Mouse (Mus musculus) forebrain, embryonic 11.5 days (tissue): ENCODE results near the gene Prss35. TPM values are rescaled to one million over a fixed set of nuclear protein-coding genes. Genes with fewer than 3 reads are reported as not detected.
A peak's percentile ranks its signal among the peaks of the same experiment; 100 is the strongest.

Source experiments
- ATAC-seq: fragments of 200-750 bp; cut with Nextera tagmentation; replicated peaks from 2 replicates; pipeline ENCODE4 v1.8.0; 2017; ENCODE audit warnings: moderate TSS enrichment; ENCODE audit not compliant: low FRiP score
- DNase-seq: peaks from one replicate; pipeline ENCODE4 v3.0.0-alpha.2; 2017; ENCODE audit warnings: low spot score
- H3K27ac ChIP-seq: fragments of 300-500 bp; sonication (generic); 2 replicates; pipeline ENCODE4 v1.5.1; 2014; ENCODE audit warnings: low read depth, low read length
- H3K27me3 ChIP-seq: fragments of 300-500 bp; sonication (generic); 2 replicates; pipeline ENCODE4 v1.6.1; 2014; ENCODE audit warnings: mild to moderate bottlenecking, low read length, mixed read lengths; ENCODE audit not compliant: control insufficient read depth, insufficient read depth
- H3K36me3 ChIP-seq: fragments of 300-500 bp; sonication (generic); 2 replicates; pipeline ENCODE4 v1.6.1; 2014; ENCODE audit warnings: mild to moderate bottlenecking, low read length, moderate library complexity, mixed read lengths; ENCODE audit not compliant: control insufficient read depth, insufficient read depth
- H3K4me1 ChIP-seq: fragments of 300-500 bp; sonication (generic); replicated peaks from 2 replicates; pipeline ENCODE4 v1.6.1; 2014; ENCODE audit warnings: low read length, mixed read lengths; ENCODE audit not compliant: control insufficient read depth, insufficient read depth
- H3K4me2 ChIP-seq: fragments of 300-500 bp; sonication (generic); 2 replicates; pipeline ENCODE4 v1.6.1; 2014; ENCODE audit warnings: low read depth, mild to moderate bottlenecking, low read length, moderate library complexity, mixed read lengths; ENCODE audit not compliant: severe bottlenecking
- H3K4me3 ChIP-seq: fragments of 300-500 bp; sonication (generic); 2 replicates; pipeline ENCODE4 v1.5.1; 2014; ENCODE audit warnings: low read depth, low read length
- H3K9ac ChIP-seq: fragments of 300-500 bp; sonication (generic); 2 replicates; pipeline ENCODE4 v1.6.1; 2014; ENCODE audit warnings: low read length
- H3K9me3 ChIP-seq: fragments of 300-500 bp; sonication (generic); 2 replicates; pipeline ENCODE4 v1.6.1; 2016; ENCODE audit warnings: low read length, mixed read lengths; ENCODE audit not compliant: control insufficient read depth
- WGBS: fragments of 180-500 bp; shearing (Covaris S2); extraction: QIAGEN DNeasy Blood & Tissue Kit; methylation state at CpG from one replicate; pipeline ENCODE4 v1.1.7; 2014; 5-methylcytosine and 5-hydroxymethylcytosine counted together
- polyA plus RNA-seq: library from polyadenylated mRNA; unstranded; fragments of >200 nt; fragmentation: Nextera tagmentation; extraction: Ambion mirVana; gene quantifications from 2 replicates; pipeline ENCODE4 v1.2.1, GENCODE M21; 2014

Prss35 gene
- polyA plus RNA-seq, result 2.0 and 2.3 TPM in 2 replicates

- peak; percentile 79 for DNase-seq
- Histone ChIP-seq H3K27me3 (no peaks in the 10 kb centered on the region), H3K9ac (peak within 1 kb of the TSS; percentile 39), H3K9me3 (no peaks in the 10 kb centered on the region), H3K4me2 (peak within 1 kb of the TSS; percentile 68), H3K4me3 (peak within 1 kb of the TSS; percentile 27), H3K4me1 (peaks cover 8% of the 10 kb centered on the region; the same call in 1 of the 2 replicates), H3K36me3 (no peaks in the 10 kb centered on the region), H3K27ac (no peak within 1 kb of the TSS)
- ATAC-seq, result peak; percentile 86
- 3% methylated on average over 19 of the region's 19 CpGs for WGBS
Measured at GRCm38 (mm10) chr9:86742959-86743911, at the start of gene Prss35. TSS of gene Prss35 (plus strand) at chr9:86743649.

GRCm38 (mm10) chr9:86693935-86694334 is 49.5 kb upstream of the Prss35 start:
- DNase-seq, result no peak
- H3K4me2 ChIP-seq, result no peak overlapping the region
- WGBS, result 94% methylated on average over 6 of the region's 6 CpGs
- H3K27ac ChIP-seq, result no peak overlapping the region
- H3K4me1 ChIP-seq, result no peaks in the 10 kb centered on the region
- ATAC-seq, result no peak
- H3K4me3 ChIP-seq, result no peak overlapping the region
- H3K9ac ChIP-seq, result no peak overlapping the region
- H3K36me3 ChIP-seq, result no peaks in the 10 kb centered on the region
- H3K27me3 ChIP-seq, result no peaks in the 10 kb centered on the region
- H3K9me3 ChIP-seq, result no peaks in the 10 kb centered on the region

- no peak overlapping the region for H3K4me2 ChIP-seq
- H3K36me3 ChIP-seq, result no peaks in the 10 kb centered on the region
- ATAC-seq (no peak), DNase-seq (no peak)
- no peak overlapping the region for H3K9ac ChIP-seq
- 92% methylated on average over 7 of the region's 7 CpGs for WGBS
- no peaks in the 10 kb centered on the region for H3K4me1 ChIP-seq
- H3K27ac ChIP-seq, result no peak overlapping the region
- H3K4me3 ChIP-seq, result no peak overlapping the region; the same call in 1 of the 2 replicates
- H3K27me3 ChIP-seq, result no peaks in the 10 kb centered on the region
- H3K9me3 ChIP-seq, result no peaks in the 10 kb centered on the region
Measured at GRCm38 (mm10) chr9:86694644-86695043, 48.8 kb upstream of the Prss35 start.

GRCm38 (mm10) chr9:86695199-86695817 is 48.1 kb upstream of the Prss35 start:
- H3K36me3 ChIP-seq, result no peaks in the 10 kb centered on the region
- ATAC-seq (peak; percentile 71), DNase-seq (peak; percentile 73)
- peak overlapping the region; percentile 93 for H3K4me2 ChIP-seq
- H3K9me3 ChIP-seq, result no peaks in the 10 kb centered on the region
- H3K9ac ChIP-seq, result peak overlapping the region; percentile 69
- H3K27me3 ChIP-seq, result no peaks in the 10 kb centered on the region
- no peak overlapping the region for H3K27ac ChIP-seq
- WGBS, result under 1% methylated on average over 53 of the region's 56 CpGs
- no peaks in the 10 kb centered on the region for H3K4me1 ChIP-seq
- peak overlapping the region; percentile 74 for H3K4me3 ChIP-seq

- H3K4me1 ChIP-seq, result no peaks in the 10 kb centered on the region
- H3K27me3 ChIP-seq, result no peaks in the 10 kb centered on the region
- no peaks in the 10 kb centered on the region for H3K36me3 ChIP-seq
- peak within 1 kb of the TSS; percentile 93 for H3K4me2 ChIP-seq
- H3K27ac ChIP-seq, result no peak within 1 kb of the TSS
- peak; percentile 89 for ATAC-seq
- 1% methylated on average over 44 of the region's 46 CpGs for WGBS
- H3K9ac ChIP-seq, result peak within 1 kb of the TSS; percentile 69
- peak; percentile 81 for DNase-seq
- no peaks in the 10 kb centered on the region for H3K9me3 ChIP-seq
- peak within 1 kb of the TSS; percentile 74 for H3K4me3 ChIP-seq
Measured at GRCm38 (mm10) chr9:86695818-86696261, 47.6 kb upstream of the Prss35 start, which contains the start of gene Me1. TSS of gene Me1 (minus strand) at chr9:86695953.

- no peak overlapping the region for H3K9ac ChIP-seq
- no peak overlapping the region for H3K27ac ChIP-seq
- no peaks in the 10 kb centered on the region for H3K27me3 ChIP-seq
- ATAC-seq, result no peak
- H3K4me1 ChIP-seq, result no peaks in the 10 kb centered on the region
- no peaks in the 10 kb centered on the region for H3K9me3 ChIP-seq
- H3K4me3 ChIP-seq, result no peak overlapping the region
- H3K4me2 ChIP-seq, result no peak overlapping the region
- H3K36me3 ChIP-seq, result no peaks in the 10 kb centered on the region
- WGBS, result 36% methylated on average over 5 of the region's 5 CpGs
- no peak for DNase-seq
Measured at GRCm38 (mm10) chr9:86701264-86701663, 42.2 kb upstream of the Prss35 start.

- 13% methylated on average over 2 of the region's 2 CpGs for WGBS
- Histone ChIP-seq H3K9ac (no peak overlapping the region), H3K27ac (no peak overlapping the region), H3K27me3 (no peaks in the 10 kb centered on the region), H3K36me3 (no peaks in the 10 kb centered on the region), H3K9me3 (no peaks in the 10 kb centered on the region), H3K4me2 (no peak overlapping the region), H3K4me3 (no peak overlapping the region), H3K4me1 (no peaks in the 10 kb centered on the region)
- ATAC-seq (no peak), DNase-seq (no peak)
Measured at GRCm38 (mm10) chr9:86701844-86702243, 41.6 kb upstream of the Prss35 start.

GRCm38 (mm10) chr9:86707431-86707830 is 36.0 kb upstream of the Prss35 start:
- H3K4me2 ChIP-seq, result no peak overlapping the region
- ATAC-seq (no peak), DNase-seq (no peak)
- no peak overlapping the region for H3K4me3 ChIP-seq
- WGBS, result 71% methylated on average over 1 of the region's 1 CpGs
- H3K27me3 ChIP-seq, result no peaks in the 10 kb centered on the region
- H3K36me3 ChIP-seq, result no peaks in the 10 kb centered on the region
- H3K9me3 ChIP-seq, result no peaks in the 10 kb centered on the region
- H3K27ac ChIP-seq, result no peak overlapping the region
- no peak overlapping the region for H3K9ac ChIP-seq
- no peaks in the 10 kb centered on the region for H3K4me1 ChIP-seq
